Mouse (Mus musculus) intestine, postnatal 0 days (tissue): ENCODE measurements around the gene Fbxo39. TPM values are rescaled to one million over a fixed set of nuclear protein-coding genes. Genes with fewer than 3 reads are reported as not detected.
A peak's percentile ranks its signal among the peaks of the same experiment; 100 is the strongest.

Source experiments
- ATAC-seq: fragments of 200-750 bp; cut with Nextera tagmentation; 2 replicates; pipeline ENCODE4 v1.8.0; 2017; ENCODE audit warnings: mild to moderate bottlenecking, moderate TSS enrichment, moderate library complexity
- H3K27ac ChIP-seq: fragments of 300-500 bp; sonication (generic); 2 replicates; pipeline ENCODE4 v1.5.1; 2014; ENCODE audit warnings: mild to moderate bottlenecking, low read depth, low read length, moderate library complexity
- H3K27me3 ChIP-seq: fragments of 300-500 bp; sonication (generic); replicated peaks from 2 replicates; pipeline ENCODE4 v1.6.1; 2014; ENCODE audit warnings: low read length, mixed read lengths; ENCODE audit not compliant: control insufficient read depth, insufficient read depth
- H3K36me3 ChIP-seq: fragments of 300-500 bp; sonication (generic); 2 replicates; pipeline ENCODE4 v1.6.1; 2014; ENCODE audit warnings: mild to moderate bottlenecking, moderate library complexity; ENCODE audit not compliant: control insufficient read depth, insufficient read depth
- H3K4me1 ChIP-seq: fragments of 300-500 bp; sonication (generic); replicated peaks from 2 replicates; pipeline ENCODE4 v1.6.1; 2014; ENCODE audit warnings: antibody characterized with exemption, low read length, mixed read lengths; ENCODE audit not compliant: control insufficient read depth, insufficient read depth
- H3K4me2 ChIP-seq: fragments of 300-500 bp; sonication (generic); replicated peaks from 2 replicates; pipeline ENCODE4 v1.6.1; 2014; ENCODE audit warnings: low read depth, mild to moderate bottlenecking, moderate library complexity
- H3K4me3 ChIP-seq: fragments of 300-500 bp; sonication (generic); 2 replicates; pipeline ENCODE4 v1.5.1; 2014; ENCODE audit warnings: low read depth, low read length
- H3K9ac ChIP-seq: fragments of 300-500 bp; sonication (generic); 2 replicates; pipeline ENCODE4 v1.6.1; 2014; ENCODE audit warnings: mild to moderate bottlenecking, low read depth, low read length
- H3K9me3 ChIP-seq: fragments of 300-500 bp; sonication (generic); 2 replicates; pipeline ENCODE4 v1.6.1; 2016; ENCODE audit warnings: mixed run types; ENCODE audit not compliant: control insufficient read depth
- CTCF ChIP-seq: sonication (generic); IDR thresholded peaks from 2 replicates; pipeline ENCODE4 v1.5.1; 2016; ENCODE audit warnings: low read depth, mild to moderate bottlenecking, control low read depth, antibody characterized with exemption, moderate library complexity
- WGBS: fragments of 180-500 bp; shearing (Covaris S2); extraction: QIAGEN DNeasy Blood & Tissue Kit; methylation state at CpG from one replicate; pipeline ENCODE4 v1.1.7; 2014; 5-methylcytosine and 5-hydroxymethylcytosine counted together
- polyA plus RNA-seq: library from polyadenylated mRNA; unstranded; fragments of >200 nt; fragmentation: Nextera tagmentation; extraction: Ambion mirVana; gene quantifications from 2 replicates; pipeline ENCODE4 v1.2.1, GENCODE M21; 2015

Fbxo39 gene
- polyA plus RNA-seq, 1 experiment from 2014 or later: not detected

DNA sequence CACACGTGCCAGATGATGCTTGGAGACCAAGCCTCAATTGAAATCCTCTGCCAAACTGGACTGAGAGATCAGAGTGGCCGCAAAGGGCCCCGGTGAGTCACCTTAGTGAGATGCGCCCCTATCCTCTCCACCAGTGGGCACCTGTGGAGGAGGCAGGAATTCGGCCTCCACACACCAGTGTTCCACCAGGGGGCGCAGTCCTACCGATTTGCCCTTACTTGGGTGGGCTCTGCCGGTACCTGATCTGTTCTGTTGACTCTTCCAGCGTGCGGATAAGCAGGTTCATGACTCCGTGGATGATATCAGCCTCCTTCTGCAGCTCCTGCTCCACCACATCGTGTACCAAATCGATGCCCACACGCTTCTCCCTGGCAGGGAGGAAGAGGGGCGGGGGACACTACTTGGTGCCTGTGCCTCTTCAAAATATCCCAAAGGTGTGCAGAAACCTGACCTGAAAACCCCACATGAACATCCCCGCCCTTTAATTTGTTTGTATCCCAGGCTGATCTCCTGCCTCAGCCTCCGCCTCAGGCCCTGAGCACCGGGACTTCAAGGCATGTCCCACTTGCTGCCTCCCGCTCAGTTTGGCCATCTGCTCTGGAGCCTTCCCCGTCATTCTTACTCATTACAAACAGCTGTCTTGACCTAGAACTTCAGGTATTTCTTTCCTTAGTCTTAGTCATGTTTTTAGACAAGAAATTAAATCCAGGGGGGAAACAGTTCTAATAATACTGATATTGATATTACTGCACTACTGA is 40.9 kb downstream of the Fbxo39 start:
- ATAC-seq: no peak
- 24% methylated on average over 20 of the region's 20 CpGs for WGBS

DNA sequence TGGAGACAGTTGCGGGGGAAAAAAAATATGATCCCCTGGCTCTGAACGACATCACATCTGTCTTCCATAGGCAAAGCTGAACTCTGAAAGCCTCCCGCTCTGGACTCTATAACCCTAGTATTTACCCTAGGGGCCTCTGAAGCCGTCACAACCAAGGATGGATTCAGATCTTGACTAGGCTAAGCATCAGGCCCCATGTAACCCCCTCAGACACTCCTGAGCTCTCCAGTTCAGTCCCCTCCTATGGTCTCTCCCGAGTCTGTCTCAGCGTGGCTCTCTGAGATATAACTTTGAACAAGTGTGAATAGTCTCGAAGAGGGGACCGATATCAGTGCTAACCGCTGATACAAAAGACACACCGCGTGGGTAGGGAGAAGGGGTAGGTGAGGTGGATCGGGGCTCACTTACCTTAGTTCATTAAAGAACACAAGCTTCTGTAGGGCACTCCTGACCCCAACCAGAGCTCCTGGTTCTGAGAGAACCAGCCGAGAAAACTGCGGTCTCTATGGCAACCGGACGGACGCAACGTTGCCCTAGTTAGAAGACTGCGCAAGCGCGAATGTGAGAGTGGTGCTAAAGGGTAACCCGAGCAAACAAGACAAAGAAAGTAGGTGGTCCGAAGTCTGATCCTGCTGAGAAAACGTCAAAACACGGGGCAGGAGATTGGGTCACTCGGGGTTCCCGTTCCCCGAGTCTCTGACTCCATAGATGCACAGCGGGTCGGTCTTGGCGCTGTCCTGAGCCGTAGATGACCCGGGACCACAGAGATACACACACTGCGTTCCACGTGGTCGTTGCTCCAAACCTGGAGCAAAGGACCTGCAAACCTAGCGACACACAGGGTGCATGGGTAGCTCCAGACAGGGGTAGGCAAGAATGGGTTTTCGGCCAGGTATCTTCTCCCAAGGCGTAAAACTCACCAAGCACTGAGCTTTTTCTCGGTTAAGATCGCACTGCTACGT is 47.4 kb downstream of the Fbxo39 start:
- 9% methylated on average over 42 of the region's 42 CpGs for WGBS
- H3K4me1 ChIP-seq: peaks cover 4% of the 10 kb centered on the region; the same call in 1 of the 2 replicates
- no peak for TF ChIP-seq CTCF

More for the DNA sequence above, 40.9 kb downstream of the Fbxo39 start:
- no peak overlapping the region for H3K27ac ChIP-seq
- no peak overlapping the region for H3K9ac ChIP-seq
- H3K4me2 ChIP-seq: peak overlapping the region; percentile 46; the same call in 1 of the 2 replicates
- H3K36me3 ChIP-seq: no peaks in the 10 kb centered on the region
- H3K4me3 ChIP-seq: no peak overlapping the region
- H3K27me3 ChIP-seq: no peaks in the 10 kb centered on the region
- no peaks in the 10 kb centered on the region for H3K9me3 ChIP-seq
- H3K4me1 ChIP-seq: no peaks in the 10 kb centered on the region
- peak; percentile 95 for TF ChIP-seq CTCF

DNA sequence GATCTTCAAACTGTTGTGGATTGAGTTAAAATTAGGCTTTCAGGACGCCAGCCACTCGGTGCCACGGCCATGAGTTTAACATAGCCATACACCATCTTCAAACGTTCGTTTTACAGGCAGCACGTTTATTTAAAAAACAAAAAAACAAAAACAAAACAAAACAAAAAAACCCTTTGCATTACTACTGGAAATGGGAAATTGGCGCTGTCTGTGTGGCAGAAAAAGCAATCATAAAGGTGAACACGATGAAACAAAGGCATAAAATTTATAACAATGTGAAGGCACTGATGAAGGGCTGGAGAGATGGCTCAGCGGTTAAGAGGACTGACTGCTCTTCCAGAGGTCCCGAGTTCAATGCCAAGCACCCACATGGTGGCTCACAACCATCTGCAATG is 48.1 kb downstream of the Fbxo39 start, which contains the start of gene Tekt1:
TSS of gene Tekt1 (minus strand) at position 96 of the 395 bp plus-strand sequence.
- Histone ChIP-seq H3K36me3 (no peaks in the 10 kb centered on the region), H3K27ac (no peak within 1 kb of the TSS), H3K9ac (peak within 1 kb of the TSS; percentile 0; the same call in 1 of the 2 replicates), H3K4me1 (peaks cover 4% of the 10 kb centered on the region; the same call in 1 of the 2 replicates), H3K9me3 (no peaks in the 10 kb centered on the region), H3K4me2 (peak within 1 kb of the TSS; percentile 67), H3K27me3 (no peaks in the 10 kb centered on the region), H3K4me3 (peak within 1 kb of the TSS; percentile 29)
- no peak for ATAC-seq
- WGBS: 34% methylated on average over 10 of the region's 10 CpGs
- TF ChIP-seq CTCF: no peak

More for the DNA sequence above, 47.4 kb downstream of the Fbxo39 start:
- Histone ChIP-seq H3K4me2 (peak overlapping the region; percentile 67), H3K36me3 (no peaks in the 10 kb centered on the region), H3K27me3 (no peaks in the 10 kb centered on the region), H3K9ac (peak overlapping the region; percentile 0; the same call in 1 of the 2 replicates), H3K27ac (no peak overlapping the region), H3K4me3 (peak overlapping the region; percentile 29), H3K9me3 (no peaks in the 10 kb centered on the region)
- ATAC-seq: peak; percentile 73; the same call in 1 of the 2 replicates

DNA sequence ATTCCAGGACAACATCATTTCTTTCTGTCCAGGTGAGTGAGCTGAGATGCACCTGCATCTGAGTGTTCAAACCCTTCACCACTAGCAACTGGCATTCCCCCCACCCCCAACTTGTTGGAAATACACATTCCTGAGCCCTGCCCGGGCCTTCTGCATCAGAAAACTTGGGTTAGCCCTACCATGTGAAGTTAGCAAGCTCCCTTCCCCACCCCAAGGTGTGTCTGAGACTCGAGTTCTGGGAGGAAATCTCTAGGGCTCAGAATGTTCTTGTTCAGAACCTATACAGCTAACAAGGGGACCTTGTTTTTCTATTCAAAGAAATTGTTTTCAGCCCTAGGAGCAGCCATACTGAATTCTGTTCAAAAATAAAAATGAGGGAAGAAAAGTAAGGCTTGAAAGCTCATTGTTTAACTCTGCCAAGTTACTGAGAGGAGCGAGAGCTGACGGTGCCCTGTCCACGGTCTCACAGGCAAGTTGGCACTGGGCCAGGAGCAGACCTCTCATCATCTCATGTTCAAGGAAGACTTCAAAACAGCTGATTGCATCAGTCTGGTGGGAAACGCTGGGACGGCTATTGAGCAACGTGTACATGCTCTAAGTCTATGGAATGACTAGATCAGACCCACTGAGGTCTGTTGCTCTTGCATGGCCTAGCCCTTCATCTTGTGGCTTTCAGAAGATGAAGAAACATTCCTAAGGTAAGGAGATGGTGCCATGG is 49.4 kb downstream of the Fbxo39 start:
- H3K4me3 ChIP-seq: no peak overlapping the region
- H3K27me3 ChIP-seq: no peaks in the 10 kb centered on the region
- H3K27ac ChIP-seq: no peak overlapping the region
- peaks cover 4% of the 10 kb centered on the region; the same call in 1 of the 2 replicates for H3K4me1 ChIP-seq
- no peaks in the 10 kb centered on the region for H3K36me3 ChIP-seq
- H3K9ac ChIP-seq: no peak overlapping the region
- no peaks in the 10 kb centered on the region for H3K9me3 ChIP-seq
- no peak overlapping the region for H3K4me2 ChIP-seq
- 57% methylated on average over 8 of the region's 8 CpGs for WGBS
- no peak for TF ChIP-seq CTCF
- ATAC-seq: no peak

DNA sequence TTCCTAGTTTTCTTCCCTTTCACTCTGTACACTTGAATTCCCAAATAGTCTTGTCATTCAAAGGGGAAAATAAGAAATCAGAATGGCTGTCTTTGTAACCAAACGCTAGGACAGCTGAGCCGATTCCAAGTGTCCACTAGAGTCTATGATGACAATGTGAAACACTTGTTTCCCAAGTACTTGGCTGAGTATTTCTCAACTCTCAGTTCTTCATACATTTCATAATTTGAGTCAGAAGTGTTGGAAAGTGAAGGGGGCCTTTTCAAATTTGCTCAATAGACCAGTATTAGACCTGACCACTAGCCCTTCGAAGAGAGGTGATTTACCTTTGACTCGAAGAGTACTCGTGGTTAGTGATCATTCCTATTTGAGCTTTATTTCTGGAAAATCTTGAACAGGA is 50.3 kb downstream of the Fbxo39 start:
- Histone ChIP-seq H3K36me3 (no peaks in the 10 kb centered on the region), H3K9ac (no peak overlapping the region), H3K27me3 (no peaks in the 10 kb centered on the region), H3K4me2 (no peak overlapping the region), H3K27ac (no peak overlapping the region), H3K9me3 (no peaks in the 10 kb centered on the region), H3K4me1 (peaks cover 4% of the 10 kb centered on the region; the same call in 1 of the 2 replicates), H3K4me3 (no peak overlapping the region)
- no peak for TF ChIP-seq CTCF
- WGBS: 93% methylated on average over 5 of the region's 5 CpGs
- no peak for ATAC-seq
